Mouse (Mus musculus): ENCODE measurements around the gene Chst8. TPM values are rescaled to one million over a fixed set of nuclear protein-coding genes. Genes with fewer than 3 reads are reported as not detected.

The Chst8 gene
- polyA plus RNA-seq, 2 experiments, result 0.80 to 1.3 TPM

GRCm38 (mm10) chr7:34848811-34849210 is 36.3 kb upstream of the Chst8 start:
- 87% methylated on average over 4 of the region's 4 CpGs for WGBS
- H3K27ac ChIP-seq (replicated peaks; ENCODE audit: low read depth, low read length), result no peak overlapping the region
- no peaks in the 10 kb centered on the region for H3K27me3 ChIP-seq (ENCODE audit: control insufficient read depth, insufficient read depth, low read length)
- no peaks in the 10 kb centered on the region for H3K36me3 ChIP-seq (ENCODE audit: control insufficient read depth, insufficient read depth, low read length)
- no peak for DNase-seq (ENCODE audit: low spot score)
- ATAC-seq (ENCODE audit: low FRiP score, low read depth), result no peak
- no peak overlapping the region for H3K9ac ChIP-seq (ENCODE audit: low read depth, low read length, severe bottlenecking)
- peaks cover 10% of the 10 kb centered on the region for H3K9me3 ChIP-seq (ENCODE audit: control insufficient read depth, low read length)
- no peaks in the 10 kb centered on the region for H3K4me1 ChIP-seq (ENCODE audit: control insufficient read depth, insufficient read depth, low read length)
- no peak overlapping the region for H3K4me3 ChIP-seq (replicated peaks; ENCODE audit: low read length)
- TF ChIP-seq POLR2A (IDR thresholded peaks at IDR 0.05; ENCODE audit: borderline replicate concordance, extremely low read depth, insufficient read depth, insufficient read length), result no peak
- no peak overlapping the region for H3K4me2 ChIP-seq (replicated peaks; ENCODE audit: low read depth, low read length, severe bottlenecking)

- DNase-seq (ENCODE audit: low spot score) (no peak), ATAC-seq (ENCODE audit: low FRiP score, low read depth) (no peak)
- WGBS, result 90% methylated on average over 6 of the region's 6 CpGs
- Histone ChIP-seq H3K9ac (ENCODE audit: low read depth, low read length, severe bottlenecking) (no peak overlapping the region), H3K9me3 (ENCODE audit: control insufficient read depth, low read length) (peaks cover 10% of the 10 kb centered on the region), H3K4me2 (replicated peaks; ENCODE audit: low read depth, low read length, severe bottlenecking) (no peak overlapping the region), H3K27me3 (ENCODE audit: control insufficient read depth, insufficient read depth, low read length) (no peaks in the 10 kb centered on the region), H3K4me3 (replicated peaks; ENCODE audit: low read length) (no peak overlapping the region), H3K4me1 (ENCODE audit: control insufficient read depth, insufficient read depth, low read length) (no peaks in the 10 kb centered on the region), H3K36me3 (ENCODE audit: control insufficient read depth, insufficient read depth, low read length) (no peaks in the 10 kb centered on the region), H3K27ac (replicated peaks; ENCODE audit: low read depth, low read length) (no peak overlapping the region)
- no peak for TF ChIP-seq POLR2A (IDR thresholded peaks at IDR 0.05; ENCODE audit: borderline replicate concordance, extremely low read depth, insufficient read depth, insufficient read length)
Measured at GRCm38 (mm10) chr7:34847900-34848299, 35.4 kb upstream of the Chst8 start.

- Histone ChIP-seq H3K36me3 (ENCODE audit: control insufficient read depth, insufficient read depth, low read length) (no peaks in the 10 kb centered on the region), H3K4me3 (replicated peaks; ENCODE audit: low read length) (no peak overlapping the region), H3K27ac (replicated peaks; ENCODE audit: low read depth, low read length) (no peak overlapping the region), H3K4me1 (ENCODE audit: control insufficient read depth, insufficient read depth, low read length) (no peaks in the 10 kb centered on the region), H3K9ac (ENCODE audit: low read depth, low read length, severe bottlenecking) (no peak overlapping the region), H3K9me3 (ENCODE audit: control insufficient read depth, low read length) (peaks cover 10% of the 10 kb centered on the region), H3K27me3 (ENCODE audit: control insufficient read depth, insufficient read depth, low read length) (no peaks in the 10 kb centered on the region), H3K4me2 (replicated peaks; ENCODE audit: low read depth, low read length, severe bottlenecking) (no peak overlapping the region)
- 63% methylated on average over 5 of the region's 5 CpGs for WGBS
- TF ChIP-seq POLR2A (IDR thresholded peaks at IDR 0.05; ENCODE audit: borderline replicate concordance, extremely low read depth, insufficient read depth, insufficient read length), result no peak
- DNase-seq (ENCODE audit: low spot score) (no peak), ATAC-seq (ENCODE audit: low FRiP score, low read depth) (no peak)
Measured at GRCm38 (mm10) chr7:34847410-34847809, 34.9 kb upstream of the Chst8 start.

- Histone ChIP-seq H3K4me1 (ENCODE audit: control insufficient read depth, insufficient read depth, low read length) (no peaks in the 10 kb centered on the region), H3K4me2 (replicated peaks; ENCODE audit: low read depth, low read length, severe bottlenecking) (no peak overlapping the region), H3K27ac (replicated peaks; ENCODE audit: low read depth, low read length) (no peak overlapping the region), H3K9ac (ENCODE audit: low read depth, low read length, severe bottlenecking) (no peak overlapping the region), H3K9me3 (ENCODE audit: control insufficient read depth, low read length) (no peaks in the 10 kb centered on the region), H3K36me3 (ENCODE audit: control insufficient read depth, insufficient read depth, low read length) (no peaks in the 10 kb centered on the region), H3K27me3 (ENCODE audit: control insufficient read depth, insufficient read depth, low read length) (no peaks in the 10 kb centered on the region), H3K4me3 (replicated peaks; ENCODE audit: low read length) (no peak overlapping the region)
- DNase-seq (ENCODE audit: low spot score) (no peak), ATAC-seq (ENCODE audit: low FRiP score, low read depth) (no peak)
- TF ChIP-seq POLR2A (IDR thresholded peaks at IDR 0.05; ENCODE audit: borderline replicate concordance, extremely low read depth, insufficient read depth, insufficient read length), result no peak
- WGBS, result 86% methylated on average over 4 of the region's 4 CpGs
Measured at GRCm38 (mm10) chr7:34838749-34839148, 26.2 kb upstream of the Chst8 start.

GRCm38 (mm10) chr7:34838231-34838630 is 25.7 kb upstream of the Chst8 start:
- TF ChIP-seq POLR2A (IDR thresholded peaks at IDR 0.05; ENCODE audit: borderline replicate concordance, extremely low read depth, insufficient read depth, insufficient read length), result no peak
- 83% methylated on average over 4 of the region's 4 CpGs for WGBS
- Histone ChIP-seq H3K9ac (ENCODE audit: low read depth, low read length, severe bottlenecking) (no peak overlapping the region), H3K4me1 (ENCODE audit: control insufficient read depth, insufficient read depth, low read length) (no peaks in the 10 kb centered on the region), H3K4me3 (replicated peaks; ENCODE audit: low read length) (no peak overlapping the region), H3K27ac (replicated peaks; ENCODE audit: low read depth, low read length) (no peak overlapping the region), H3K4me2 (replicated peaks; ENCODE audit: low read depth, low read length, severe bottlenecking) (no peak overlapping the region), H3K9me3 (ENCODE audit: control insufficient read depth, low read length) (no peaks in the 10 kb centered on the region), H3K27me3 (ENCODE audit: control insufficient read depth, insufficient read depth, low read length) (no peaks in the 10 kb centered on the region), H3K36me3 (ENCODE audit: control insufficient read depth, insufficient read depth, low read length) (no peaks in the 10 kb centered on the region)
- DNase-seq (ENCODE audit: low spot score) (no peak), ATAC-seq (ENCODE audit: low FRiP score, low read depth) (no peak)

All from limb, embryonic 14.5 days (tissue).